Mouse (Mus musculus) embryonic facial prominence, embryonic 12.5 days (tissue): ENCODE data around the gene Kif13a. TPM values are rescaled to one million over a fixed set of nuclear protein-coding genes. Genes with fewer than 3 reads are reported as not detected.

Experiments used
- ATAC-seq: fragments of 200-750 bp; cut with Nextera tagmentation; 2 replicates; pipeline ENCODE4 v1.8.0; 2017; ENCODE audit not compliant: insufficient number of reproducible peaks, insufficient read depth, low FRiP score, low TSS enrichment
- H3K27ac ChIP-seq: fragments of 300-500 bp; sonication (generic); 2 replicates; pipeline ENCODE4 v1.5.1; 2016; ENCODE audit warnings: mild to moderate bottlenecking
- H3K27me3 ChIP-seq: fragments of 300-500 bp; sonication (generic); 2 replicates; pipeline ENCODE4 v1.6.1; 2016; ENCODE audit warnings: mild to moderate bottlenecking, moderate library complexity
- H3K36me3 ChIP-seq: fragments of 300-500 bp; sonication (generic); 2 replicates; pipeline ENCODE4 v1.6.1; 2016; ENCODE audit warnings: mild to moderate bottlenecking
- H3K4me1 ChIP-seq: fragments of 300-500 bp; sonication (generic); 2 replicates; pipeline ENCODE4 v1.6.1; 2016
- H3K4me2 ChIP-seq: fragments of 300-500 bp; sonication (generic); replicated peaks from 2 replicates; pipeline ENCODE4 v1.6.1; 2016; ENCODE audit warnings: mild to moderate bottlenecking, moderate library complexity
- H3K4me3 ChIP-seq: fragments of 300-500 bp; sonication (generic); 2 replicates; pipeline ENCODE4 v1.5.1; 2016; ENCODE audit warnings: mild to moderate bottlenecking
- H3K9ac ChIP-seq: fragments of 300-500 bp; sonication (generic); 2 replicates; pipeline ENCODE4 v1.6.1; 2016; ENCODE audit warnings: mild to moderate bottlenecking, moderate library complexity
- H3K9me3 ChIP-seq: fragments of 300-500 bp; sonication (generic); 2 replicates; pipeline ENCODE4 v1.6.1; 2016; ENCODE audit warnings: mild to moderate bottlenecking, moderate library complexity
- WGBS: fragments of 180-500 bp; shearing (Covaris S2); methylation state at CpG from one replicate; pipeline ENCODE4 v1.1.7; 2016; 5-methylcytosine and 5-hydroxymethylcytosine counted together
- polyA plus RNA-seq: library from polyadenylated mRNA; unstranded; fragments of >200 nt; fragmentation: Nextera tagmentation; extraction: Ambion mirVana; gene quantifications from 2 replicates; pipeline ENCODE4 v1.2.1, GENCODE M21; 2016

Gene Kif13a
- polyA plus RNA-seq, 1 experiment from 2014 or later, result 22.9 TPM

- no peak overlapping the region for H3K9ac ChIP-seq
- peaks cover 12% of the 10 kb centered on the region for H3K4me1 ChIP-seq
- 76% methylated on average over 2 of the region's 2 CpGs for whole genome bisulfite sequencing
- H3K36me3 ChIP-seq, result 0 out of 2 replicates have a peak, but pooled peaks cover 2% of the 10 kb centered on the region
- no peak for ATAC-seq
- H3K9me3 ChIP-seq, result no peaks in the 10 kb centered on the region
- H3K27me3 ChIP-seq, result no peaks in the 10 kb centered on the region
- H3K4me3 ChIP-seq, result no peak overlapping the region
- H3K27ac ChIP-seq, result no peak overlapping the region
- H3K4me2 ChIP-seq, result no peak overlapping the region
These were observed 9.9 kb downstream of the Kif13a start for GRCm38 (mm10) chr13:46919797-46920196.

- ATAC-seq, result no peak
- Histone ChIP-seq H3K27ac (no peak overlapping the region), H3K9me3 (no peaks in the 10 kb centered on the region), H3K4me1 (peaks cover 12% of the 10 kb centered on the region), H3K4me2 (no peak overlapping the region), H3K27me3 (no peaks in the 10 kb centered on the region), H3K36me3 (0 out of 2 replicates have a peak, but pooled peaks cover 2% of the 10 kb centered on the region), H3K4me3 (no peak overlapping the region), H3K9ac (no peak overlapping the region)
- WGBS, result 83% methylated on average over 5 of the region's 5 CpGs
These were observed 11.2 kb downstream of the Kif13a start for GRCm38 (mm10) chr13:46918509-46918908.

- Histone ChIP-seq H3K27me3 (no peaks in the 10 kb centered on the region), H3K4me1 (no peaks in the 10 kb centered on the region), H3K36me3 (no peaks in the 10 kb centered on the region), H3K9ac (no peak overlapping the region), H3K27ac (no peak overlapping the region), H3K9me3 (no peaks in the 10 kb centered on the region), H3K4me2 (no peak overlapping the region), H3K4me3 (no peak overlapping the region)
- WGBS, result 79% methylated on average over 6 of the region's 6 CpGs
- ATAC-seq, result no peak
These were observed 17.7 kb downstream of the Kif13a start for GRCm38 (mm10) chr13:46911960-46912359.

- WGBS, result 66% methylated on average over 11 of the region's 11 CpGs
- no peak overlapping the region for H3K4me2 ChIP-seq
- H3K4me3 ChIP-seq, result no peak overlapping the region
- no peak overlapping the region for H3K9ac ChIP-seq
- no peaks in the 10 kb centered on the region for H3K36me3 ChIP-seq
- no peak for ATAC-seq
- H3K27ac ChIP-seq, result no peak overlapping the region
- H3K27me3 ChIP-seq, result no peaks in the 10 kb centered on the region
- no peaks in the 10 kb centered on the region for H3K4me1 ChIP-seq
- H3K9me3 ChIP-seq, result no peaks in the 10 kb centered on the region
These were observed 18.6 kb downstream of the Kif13a start for GRCm38 (mm10) chr13:46911018-46911419.

- WGBS, result 79% methylated on average over 3 of the region's 3 CpGs
- ATAC-seq, result no peak
These were observed 19.7 kb downstream of the Kif13a start for GRCm38 (mm10) chr13:46909946-46910345.

GRCm38 (mm10) chr13:46909005-46909565, 20.6 kb downstream of the Kif13a start:
- WGBS, result 68% methylated on average over 12 of the region's 12 CpGs
- ATAC-seq, result no peak
- H3K27ac ChIP-seq, result no peak overlapping the region

More at GRCm38 (mm10) chr13:46909946-46910345, 19.7 kb downstream of the Kif13a start:
- Histone ChIP-seq H3K27me3 (no peaks in the 10 kb centered on the region), H3K27ac (no peak overlapping the region), H3K9ac (no peak overlapping the region), H3K36me3 (no peaks in the 10 kb centered on the region), H3K4me1 (no peaks in the 10 kb centered on the region), H3K4me3 (no peak overlapping the region), H3K9me3 (no peaks in the 10 kb centered on the region), H3K4me2 (no peak overlapping the region)

GRCm38 (mm10) chr13:46908387-46908786, 21.3 kb downstream of the Kif13a start:
- no peak for ATAC-seq
- WGBS, result 79% methylated on average over 2 of the region's 2 CpGs

More at GRCm38 (mm10) chr13:46909005-46909565, 20.6 kb downstream of the Kif13a start:
- H3K4me3 ChIP-seq, result no peak overlapping the region
- H3K9me3 ChIP-seq, result no peaks in the 10 kb centered on the region
- H3K9ac ChIP-seq, result no peak overlapping the region
- no peaks in the 10 kb centered on the region for H3K27me3 ChIP-seq
- no peaks in the 10 kb centered on the region for H3K4me1 ChIP-seq
- no peaks in the 10 kb centered on the region for H3K36me3 ChIP-seq
- H3K4me2 ChIP-seq, result no peak overlapping the region

GRCm38 (mm10) chr13:46907861-46908260, 21.8 kb downstream of the Kif13a start:
- H3K4me1 ChIP-seq, result no peaks in the 10 kb centered on the region
- H3K27ac ChIP-seq, result no peak overlapping the region
- WGBS, result 78% methylated on average over 10 of the region's 10 CpGs
- no peaks in the 10 kb centered on the region for H3K9me3 ChIP-seq
- H3K9ac ChIP-seq, result no peak overlapping the region
- no peak overlapping the region for H3K4me3 ChIP-seq
- no peak for ATAC-seq
- H3K27me3 ChIP-seq, result no peaks in the 10 kb centered on the region
- H3K36me3 ChIP-seq, result no peaks in the 10 kb centered on the region
- H3K4me2 ChIP-seq, result no peak overlapping the region

More at GRCm38 (mm10) chr13:46908387-46908786, 21.3 kb downstream of the Kif13a start:
- Histone ChIP-seq H3K27me3 (no peaks in the 10 kb centered on the region), H3K4me1 (no peaks in the 10 kb centered on the region), H3K4me3 (no peak overlapping the region), H3K4me2 (no peak overlapping the region), H3K9ac (no peak overlapping the region), H3K9me3 (no peaks in the 10 kb centered on the region), H3K36me3 (no peaks in the 10 kb centered on the region), H3K27ac (no peak overlapping the region)

GRCm38 (mm10) chr13:46907115-46907514, 22.6 kb downstream of the Kif13a start:
- no peaks in the 10 kb centered on the region for H3K27me3 ChIP-seq
- H3K36me3 ChIP-seq, result no peaks in the 10 kb centered on the region
- H3K9me3 ChIP-seq, result no peaks in the 10 kb centered on the region
- ATAC-seq, result no peak
- no peak overlapping the region for H3K4me2 ChIP-seq
- no peak overlapping the region for H3K27ac ChIP-seq
- 94% methylated on average over 4 of the region's 4 CpGs for WGBS
- H3K4me3 ChIP-seq, result no peak overlapping the region
- H3K9ac ChIP-seq, result no peak overlapping the region
- no peaks in the 10 kb centered on the region for H3K4me1 ChIP-seq

GRCm38 (mm10) chr13:46905971-46906370, 23.7 kb downstream of the Kif13a start:
- H3K4me1 ChIP-seq, result no peaks in the 10 kb centered on the region
- no peaks in the 10 kb centered on the region for H3K36me3 ChIP-seq
- WGBS, result 91% methylated on average over 5 of the region's 5 CpGs

GRCm38 (mm10) chr13:46904982-46905621, 24.6 kb downstream of the Kif13a start:
- H3K4me3 ChIP-seq, result no peak overlapping the region
- H3K36me3 ChIP-seq, result peaks cover 5% of the 10 kb centered on the region; the same call in 1 of the 2 replicates
- H3K4me1 ChIP-seq, result no peaks in the 10 kb centered on the region
- 86% methylated on average over 14 of the region's 14 CpGs for WGBS
- ATAC-seq, result no peak
- no peaks in the 10 kb centered on the region for H3K9me3 ChIP-seq
- H3K27ac ChIP-seq, result no peak overlapping the region
- H3K9ac ChIP-seq, result no peak overlapping the region
- H3K4me2 ChIP-seq, result no peak overlapping the region
- no peaks in the 10 kb centered on the region for H3K27me3 ChIP-seq

More at GRCm38 (mm10) chr13:46905971-46906370, 23.7 kb downstream of the Kif13a start:
- Histone ChIP-seq H3K4me3 (no peak overlapping the region), H3K27me3 (no peaks in the 10 kb centered on the region), H3K9me3 (no peaks in the 10 kb centered on the region), H3K9ac (no peak overlapping the region), H3K27ac (no peak overlapping the region), H3K4me2 (no peak overlapping the region)
- no peak for ATAC-seq

GRCm38 (mm10) chr13:46902568-46903255, 27.0 kb downstream of the Kif13a start:
- Histone ChIP-seq H3K36me3 (peaks cover 7% of the 10 kb centered on the region; the same call in 1 of the 2 replicates), H3K4me2 (no peak overlapping the region), H3K9me3 (no peaks in the 10 kb centered on the region), H3K4me1 (no peaks in the 10 kb centered on the region), H3K27ac (no peak overlapping the region), H3K27me3 (no peaks in the 10 kb centered on the region), H3K9ac (no peak overlapping the region), H3K4me3 (no peak overlapping the region)
- WGBS, result 81% methylated on average over 7 of the region's 7 CpGs
- ATAC-seq, result no peak
